Mouse (Mus musculus): Measurements from ENCODE around the gene Sptb.

DNA sequence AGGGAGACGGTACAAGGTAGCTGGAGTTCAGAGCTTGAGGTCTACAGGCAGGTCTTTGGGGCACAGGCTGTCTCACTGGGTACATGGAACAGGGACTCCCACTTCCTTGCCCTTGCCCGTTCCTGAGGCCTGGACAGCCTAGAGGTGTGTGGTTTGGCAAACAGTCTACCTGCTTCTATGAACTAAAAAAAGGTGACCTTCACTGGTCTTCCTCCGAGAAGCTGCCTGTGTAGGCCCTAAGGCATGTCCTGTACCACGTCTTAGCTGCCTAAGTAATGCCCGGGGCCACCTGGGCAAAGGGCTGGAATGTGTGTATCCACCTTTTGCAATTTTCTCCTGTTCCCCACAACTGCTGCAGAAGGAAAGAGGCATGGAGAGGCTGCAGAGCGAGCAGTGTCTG lies 137.0 kb downstream of the Sptb start:
- no peak for TF ChIP-seq ZKSCAN1 (IDR thresholded peaks at IDR 0.05; ENCODE audit: low read depth, low read length)
- TF ChIP-seq SMC3 (IDR thresholded peaks at IDR 0.05; ENCODE audit: low read depth, low read length): no peak
- no peak for TF ChIP-seq CTCF (IDR thresholded peaks at IDR 0.05 in 2 of 3, conservative IDR thresholded peaks at IDR 0.05 in 1 of 3; ENCODE audit: control insufficient read depth in 1 of 3, insufficient read depth in 1 of 3, low read depth in 2 of 3, low read length in 3 of 3, poor library complexity in 1 of 3, severe bottlenecking in 1 of 3)
- TF ChIP-seq POLR2A (IDR thresholded peaks at IDR 0.05; ENCODE audit: control insufficient read depth in 1 of 2, insufficient read depth in 1 of 2, low read depth in 1 of 2, low read length in 2 of 2, poor library complexity in 1 of 2): no peak
- TF ChIP-seq E2F4 (IDR thresholded peaks at IDR 0.05; ENCODE audit: borderline replicate concordance, low read depth, low read length): no peak
- TF ChIP-seq ZC3H11A (IDR thresholded peaks at IDR 0.05; ENCODE audit: low read depth, low read length): no peak
- no peak for TF ChIP-seq POLR2AphosphoS2 (IDR thresholded peaks at IDR 0.05; ENCODE audit: low read length)
- TF ChIP-seq EP300 (IDR thresholded peaks at IDR 0.05; ENCODE audit: low read depth in 1 of 2, low read length in 2 of 2): no peak
- no peak for TF ChIP-seq SIN3A (IDR thresholded peaks at IDR 0.05; ENCODE audit: low read length)

Measured in MEL (cell line).